Mouse (Mus musculus) layer of hippocampus, adult 2 months (tissue): ENCODE data around the gene Slc44a5. TPM values are rescaled to one million over a fixed set of nuclear protein-coding genes. Genes with fewer than 3 reads are reported as not detected.
A peak's percentile ranks its signal among the peaks of the same experiment; 100 is the strongest.
"Not testable (repeated sequence)": the region's sequence is repeated elsewhere in the genome, so short reads cannot be mapped to it uniquely, and the experiment has no call there.

ENCODE experiments used
- DNase-seq, 2 experiments: peaks; one replicate each; pipeline ENCODE4 v3.0.0; 2022; ENCODE audit warnings: low spot score in 2 of 2
- H3K27ac ChIP-seq: fragments of 200-600 bp; 2 replicates; pipeline ENCODE4 v1.8.1; 2022
- H3K4me3 ChIP-seq: fragments of 200-600 bp; 2 replicates; pipeline ENCODE4 v1.8.1; 2022; ENCODE audit warnings: mild to moderate bottlenecking
- CTCF ChIP-seq: fragments of 200-600 bp; conservative IDR thresholded peaks from 2 replicates; pipeline ENCODE4 v1.8.1; 2022; ENCODE audit warnings: antibody characterized with exemption, mild to moderate bottlenecking, moderate library complexity
- total RNA-seq, 2 experiments: library from RNA; stranded (reverse); gene quantifications; 2 replicates each; pipeline ENCODE4 v1.2.3; 2021

The Slc44a5 gene
- total RNA-seq, 2 experiments from 2014 or later, result 52.6 to 57.5 TPM

GRCm38 (mm10) chr3:154125768-154126376 is 152.6 kb downstream of the Slc44a5 start:
- Histone ChIP-seq H3K4me3 (no peak overlapping the region), H3K27ac (no peak overlapping the region)
- DNase-seq, result no peak
- no peak for TF ChIP-seq CTCF

DNA sequence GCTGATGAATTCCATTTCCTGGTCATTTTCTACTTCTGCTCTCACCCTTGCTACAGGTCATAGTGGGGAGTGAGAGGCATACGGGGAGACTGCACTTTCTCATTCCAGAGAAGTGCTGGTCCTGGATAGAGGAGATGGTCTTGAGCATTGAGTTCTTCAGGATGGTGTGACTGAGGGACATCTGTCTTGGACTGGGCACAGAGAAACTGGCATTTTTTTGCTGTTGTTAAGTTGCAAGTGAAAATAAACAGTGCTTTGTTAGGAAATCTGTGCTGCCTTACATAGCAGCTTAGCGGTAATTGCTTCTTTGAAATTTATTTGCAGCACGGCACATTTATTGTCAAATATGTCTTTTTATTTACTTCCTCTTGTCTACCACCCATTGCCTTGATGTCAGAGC is 154.0 kb downstream of the Slc44a5 start:
- Histone ChIP-seq H3K4me3 (no peak overlapping the region), H3K27ac (0 out of 2 replicates have a peak overlapping the region, but pooled peaks have one; percentile 7)
- no peak for TF ChIP-seq CTCF
- no peak for DNase-seq

GRCm38 (mm10) chr3:154129036-154129435 is 155.8 kb downstream of the Slc44a5 start:
- Histone ChIP-seq H3K27ac (no peak overlapping the region), H3K4me3 (no peak overlapping the region)
- TF ChIP-seq CTCF, result no peak
- no peak for DNase-seq

DNA sequence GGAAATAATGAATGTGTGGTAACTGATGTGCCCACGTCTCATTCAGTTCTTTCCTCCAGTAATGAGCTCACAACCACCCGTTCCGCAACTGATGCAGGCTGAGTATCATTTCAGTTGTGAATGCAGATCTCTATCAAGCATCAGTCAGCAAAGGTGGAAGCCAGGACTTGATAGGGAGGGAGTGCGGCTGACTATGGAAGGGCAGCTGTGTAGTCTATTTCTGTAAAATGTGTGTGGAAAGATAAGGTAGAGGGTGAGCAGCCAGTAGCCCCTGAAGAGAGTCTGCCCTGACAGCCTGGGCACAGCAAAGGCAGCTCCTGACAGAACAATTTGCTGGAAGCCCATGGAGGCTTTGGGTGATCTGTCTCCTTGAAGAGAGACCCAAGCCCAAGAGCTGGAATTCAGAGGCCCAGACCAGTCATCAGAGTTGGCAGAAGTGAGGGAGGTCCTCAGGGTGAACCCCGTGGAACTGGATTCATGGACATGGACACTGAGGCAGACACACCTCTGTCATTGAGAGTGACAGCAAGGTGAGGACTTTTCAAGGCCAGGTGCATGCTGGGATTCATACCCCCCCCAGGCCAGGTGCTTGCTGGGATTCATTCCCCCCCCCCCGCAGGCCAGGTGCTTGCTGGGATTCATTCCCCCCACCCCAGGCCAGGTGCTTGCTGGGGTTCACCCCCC is 157.3 kb downstream of the Slc44a5 start:
- no peak for DNase-seq
- Histone ChIP-seq H3K27ac (no peak overlapping the region), H3K4me3 (no peak overlapping the region)
- no peak for TF ChIP-seq CTCF

GRCm38 (mm10) chr3:154133986-154134385 is 160.8 kb downstream of the Slc44a5 start:
- Histone ChIP-seq H3K4me3 (no peak overlapping the region), H3K27ac (no peak overlapping the region)
- TF ChIP-seq CTCF, result no peak
- no peak for DNase-seq

DNA sequence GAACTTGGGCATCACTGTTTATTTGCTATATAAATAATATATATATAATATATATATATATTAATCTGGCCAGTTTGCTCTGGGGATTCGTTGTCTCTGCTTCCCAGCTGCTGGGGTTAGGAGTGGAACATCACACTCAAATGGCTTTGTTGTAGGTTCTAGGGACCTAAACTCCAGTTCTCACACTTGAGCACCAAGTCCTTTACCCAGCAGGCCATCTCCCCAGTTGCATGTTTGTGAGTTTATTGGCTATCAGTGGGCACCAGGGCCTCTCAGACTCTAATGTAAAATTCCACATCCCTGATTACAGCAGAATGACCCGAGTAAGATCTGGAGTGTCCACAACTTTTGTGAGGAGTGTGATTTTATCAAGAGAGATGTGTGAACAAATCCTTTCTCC is 161.5 kb downstream of the Slc44a5 start:
- TF ChIP-seq CTCF, result no peak
- H3K4me3 ChIP-seq, result no peak overlapping the region
- H3K27ac ChIP-seq, result no peak overlapping the region
- no peak for DNase-seq

GRCm38 (mm10) chr3:154136501-154136900 is 163.3 kb downstream of the Slc44a5 start:
- TF ChIP-seq CTCF, result no peak
- no peak overlapping the region for H3K27ac ChIP-seq
- H3K4me3 ChIP-seq, result no peak overlapping the region
- DNase-seq, result no peak

GRCm38 (mm10) chr3:154141346-154141745 is 168.1 kb downstream of the Slc44a5 start:
- TF ChIP-seq CTCF, result no peak
- DNase-seq, result no peak
- Histone ChIP-seq H3K27ac (0 out of 2 replicates have a peak overlapping the region, but pooled peaks have one; percentile 18), H3K4me3 (no peak overlapping the region)

DNA sequence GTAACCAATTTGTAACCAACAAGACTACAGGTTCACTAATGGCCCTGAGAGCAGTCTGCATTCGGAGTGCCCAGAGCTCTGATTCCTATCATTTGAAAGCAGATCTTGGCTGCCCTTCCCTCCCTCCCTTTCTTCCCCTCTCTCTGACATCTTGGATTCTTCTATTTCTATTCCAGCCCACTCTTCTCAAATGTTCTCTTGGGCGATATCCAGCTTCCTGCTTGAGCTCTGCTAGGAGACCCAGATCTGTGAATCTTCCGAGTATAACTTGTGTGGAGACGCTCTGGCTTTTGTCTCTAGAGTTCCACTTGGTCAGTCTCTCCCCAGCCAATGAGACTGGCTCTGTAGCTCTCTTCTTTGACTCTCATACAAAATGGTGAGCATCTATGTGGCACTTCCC is 169.4 kb downstream of the Slc44a5 start:
- no peak overlapping the region for H3K4me3 ChIP-seq
- TF ChIP-seq CTCF, result no peak
- peak in 1 of 2 experiments; percentile 25 for DNase-seq
- peak overlapping the region; percentile 23 for H3K27ac ChIP-seq

DNA sequence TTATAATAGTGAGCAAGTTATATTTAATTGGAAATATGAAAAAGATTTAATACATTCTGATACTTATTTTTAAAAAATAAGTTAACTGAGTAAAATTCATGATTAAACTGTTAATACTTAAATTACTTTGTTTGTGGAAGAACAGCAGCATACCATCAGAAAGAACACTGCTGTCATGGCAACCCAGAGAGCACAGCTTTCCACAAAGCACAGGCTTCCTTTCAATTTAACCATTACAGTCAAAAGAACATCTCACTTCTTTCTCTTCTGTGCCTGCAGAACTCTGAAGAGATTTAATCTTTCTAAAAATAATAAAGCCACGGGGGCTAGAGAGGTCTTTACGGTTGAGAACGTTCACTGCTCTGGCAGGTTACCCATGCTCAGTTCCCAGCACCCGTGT is 172.5 kb downstream of the Slc44a5 start:
- Histone ChIP-seq H3K27ac (peak overlapping the region; percentile 76), H3K4me3 (no peak overlapping the region)
- no peak for TF ChIP-seq CTCF
- peak in 1 of 2 experiments; percentile 36 for DNase-seq

- no peak for DNase-seq
- H3K4me3 ChIP-seq, result no peak overlapping the region
- no peak overlapping the region for H3K27ac ChIP-seq
- TF ChIP-seq CTCF, result no peak
Observed at GRCm38 (mm10) chr3:154149778-154150177, 176.5 kb downstream of the Slc44a5 start.

- H3K4me3 ChIP-seq, H3K27ac ChIP-seq, DNase-seq: not testable (repeated sequence)
Observed at GRCm38 (mm10) chr3:154153541-154153940, 180.3 kb downstream of the Slc44a5 start.

DNA sequence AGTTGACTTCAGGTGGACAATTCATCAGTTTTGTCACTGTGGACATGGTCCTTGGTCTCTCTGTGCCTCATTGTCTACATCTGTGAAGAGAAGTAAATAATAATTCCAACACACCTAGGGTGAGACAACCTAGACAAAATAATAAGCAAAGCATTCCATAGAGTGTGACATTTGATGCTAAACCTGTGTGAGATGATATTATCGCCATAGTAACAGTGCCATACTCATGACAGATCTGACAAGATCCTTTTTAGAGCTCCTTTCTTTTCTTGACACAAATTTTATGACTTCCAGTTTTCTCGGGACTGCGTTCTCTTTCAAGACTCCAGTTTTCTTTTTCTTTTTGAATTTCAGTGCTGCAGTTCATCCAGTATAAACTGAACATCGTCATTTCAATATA is 192.6 kb downstream of the Slc44a5 start:
- no peak for DNase-seq
- H3K27ac ChIP-seq, result no peak overlapping the region
- no peak for TF ChIP-seq CTCF
- H3K4me3 ChIP-seq, result no peak overlapping the region

- peak overlapping the region; percentile 2; the same call in 1 of the 2 replicates for H3K4me3 ChIP-seq
- peak; percentile 75 to 88 for DNase-seq
- peak overlapping the region; percentile 94 for H3K27ac ChIP-seq
- TF ChIP-seq CTCF, result no peak
Observed at GRCm38 (mm10) chr3:154171881-154172592, 198.8 kb downstream of the Slc44a5 start.
